Mouse (Mus musculus) olfactory bulb, adult 2 months (tissue): ENCODE measurements at regions not wholly inside any gene's neighbourhood (a gene's known extent, or its start where the extent isn't known, plus 50 kb on each side); places are given as distances from the start of the nearest gene placed in this dataset.

Experiments used
- H3K27ac ChIP-seq: fragments of 200-500 bp; 2 replicates; pipeline ENCODE4 v1.5.1; 2012; ENCODE audit warnings: low read depth, low read length; ENCODE audit not compliant: insufficient read depth
- H3K4me1 ChIP-seq: fragments of 200-500 bp; 2 replicates; pipeline ENCODE4 v1.6.1; 2012; ENCODE audit warnings: low read length; ENCODE audit not compliant: control insufficient read depth, insufficient read depth
- H3K4me3 ChIP-seq: fragments of 200-500 bp; 2 replicates; pipeline ENCODE4 v1.5.1; 2012; ENCODE audit warnings: mild to moderate bottlenecking, low read depth, low read length, moderate library complexity; ENCODE audit not compliant: insufficient read depth
- CTCF ChIP-seq: fragments of 200-500 bp; IDR thresholded peaks from 2 replicates; pipeline ENCODE4 v1.5.1; 2012; ENCODE audit warnings: low read depth, mild to moderate bottlenecking, low read length, moderate library complexity; ENCODE audit not compliant: insufficient read depth
- POLR2A ChIP-seq: fragments of 200-500 bp; IDR thresholded peaks from 2 replicates; pipeline ENCODE4 v1.6.1; 2012; ENCODE audit warnings: mild to moderate bottlenecking, low read depth, low read length, moderate library complexity; ENCODE audit not compliant: insufficient read depth
- WGBS: fragments of 180-500 bp; shearing (Covaris S2); methylation state at CpG from one replicate; pipeline ENCODE4 v1.1.7; 2018; 5-methylcytosine and 5-hydroxymethylcytosine counted together

GRCm38 (mm10) chr12:37632368-37632767 is 185.2 kb upstream of the Dgkb start:
- H3K4me1 ChIP-seq: no peaks in the 10 kb centered on the region
- no peak for TF ChIP-seq CTCF
- TF ChIP-seq POLR2A: no peak
- no peak overlapping the region for H3K27ac ChIP-seq
- no peak overlapping the region for H3K4me3 ChIP-seq

DNA sequence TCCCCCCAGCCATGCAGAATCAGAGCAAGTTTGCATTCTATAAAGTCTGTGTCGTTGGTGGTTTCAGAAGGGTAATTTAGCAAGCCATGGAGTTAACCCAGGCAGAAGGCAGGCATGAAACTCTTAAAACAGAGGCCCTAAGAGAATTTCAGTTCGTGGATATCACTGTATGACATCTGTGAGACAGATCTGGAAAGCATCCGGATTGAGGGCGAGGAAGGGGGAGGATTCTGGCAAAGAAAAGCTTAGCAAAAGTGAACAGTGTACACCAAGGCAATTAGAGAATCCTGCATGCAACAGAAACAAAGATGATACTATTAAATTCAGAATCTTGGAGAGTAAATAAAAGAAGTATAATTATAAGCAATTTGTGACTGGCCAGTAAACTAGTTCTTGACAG is 184.2 kb upstream of the Dgkb start:
- Histone ChIP-seq H3K27ac (no peak overlapping the region), H3K4me3 (no peak overlapping the region), H3K4me1 (no peaks in the 10 kb centered on the region)
- no peak for TF ChIP-seq POLR2A
- no peak for TF ChIP-seq CTCF
- 53% methylated on average over 4 of the region's 4 CpGs for WGBS

DNA sequence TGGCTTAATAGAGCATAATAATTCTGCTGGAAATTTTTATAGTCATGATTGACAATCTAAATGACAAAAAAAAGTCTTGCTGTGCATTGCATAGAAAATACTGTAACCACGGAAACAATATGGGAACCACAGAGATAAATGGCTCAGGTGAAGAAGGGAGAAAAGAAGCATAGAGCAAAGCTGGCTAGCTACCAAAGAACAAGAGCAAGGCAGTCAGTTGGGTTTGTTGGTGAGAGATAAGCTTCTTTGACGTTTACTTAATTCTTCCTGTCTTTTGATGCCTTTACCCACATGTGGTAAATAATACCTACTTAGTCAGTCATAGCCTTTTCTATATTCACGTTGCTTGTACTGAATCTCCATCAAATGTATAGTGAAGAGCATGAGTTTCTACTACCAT is 171.3 kb upstream of the Dgkb start:
- TF ChIP-seq POLR2A (no peak), CTCF (no peak)
- no peak overlapping the region for H3K27ac ChIP-seq
- H3K4me1 ChIP-seq: no peaks in the 10 kb centered on the region
- WGBS: 73% methylated on average over 3 of the region's 3 CpGs
- no peak overlapping the region for H3K4me3 ChIP-seq

- no peak for TF ChIP-seq POLR2A
- no peak for TF ChIP-seq CTCF
- Histone ChIP-seq H3K4me1 (no peaks in the 10 kb centered on the region), H3K4me3 (no peak overlapping the region), H3K27ac (0 out of 2 replicates have a peak overlapping the region, but pooled peaks have one; percentile 26)
- 35% methylated on average over 4 of the region's 4 CpGs for WGBS
Observed at GRCm38 (mm10) chr12:37653287-37653686, 164.2 kb upstream of the Dgkb start.

DNA sequence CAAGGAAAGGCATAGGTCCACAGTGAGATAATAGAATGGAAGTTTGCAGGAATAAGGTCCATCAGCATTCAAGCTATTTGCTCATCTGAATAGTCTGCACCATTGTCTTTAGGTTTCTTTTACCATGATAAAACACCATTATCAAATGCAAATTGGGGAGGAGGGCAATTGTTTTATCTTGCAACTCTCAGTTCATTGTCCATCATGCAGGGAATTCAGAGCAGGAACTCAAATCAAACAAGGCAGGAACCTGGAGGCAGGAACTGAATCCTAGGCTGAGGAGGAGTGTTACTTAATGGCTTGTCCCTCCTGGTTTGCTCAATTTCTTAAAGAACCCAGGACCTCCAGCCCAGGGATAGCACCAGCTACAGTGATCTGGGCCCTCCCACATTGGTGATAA is 163.3 kb upstream of the Dgkb start:
- no peak overlapping the region for H3K27ac ChIP-seq
- no peaks in the 10 kb centered on the region for H3K4me1 ChIP-seq
- no peak overlapping the region for H3K4me3 ChIP-seq
- TF ChIP-seq POLR2A (no peak), CTCF (no peak)

DNA sequence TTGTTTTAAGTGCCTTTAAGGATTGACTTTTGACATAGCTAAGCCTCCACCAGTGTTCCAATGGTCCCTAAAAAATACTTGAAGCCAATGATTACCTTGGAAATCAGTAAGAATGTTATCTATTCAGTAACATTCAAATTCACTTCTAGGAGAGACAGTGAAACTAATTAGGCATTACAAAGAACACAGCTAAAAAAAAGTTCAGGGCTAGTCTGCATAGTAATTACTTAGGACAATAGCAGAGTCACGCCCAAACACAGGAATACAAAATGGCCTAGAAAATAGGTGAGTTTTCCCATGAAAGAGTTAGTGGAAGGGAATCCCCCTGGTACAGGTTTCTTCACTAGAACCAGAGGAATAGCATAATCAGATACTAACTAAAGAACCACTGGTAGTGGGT is 157.5 kb upstream of the Dgkb start:
- H3K4me1 ChIP-seq: no peaks in the 10 kb centered on the region
- TF ChIP-seq POLR2A (no peak), CTCF (no peak)
- H3K4me3 ChIP-seq: no peak overlapping the region
- no peak overlapping the region for H3K27ac ChIP-seq
- 76% methylated on average over 1 of the region's 1 CpGs for WGBS

GRCm38 (mm10) chr12:37682455-37683110 is 134.9 kb upstream of the Dgkb start:
- no peaks in the 10 kb centered on the region for H3K4me1 ChIP-seq
- no peak overlapping the region for H3K4me3 ChIP-seq
- TF ChIP-seq POLR2A: no peak
- no peak overlapping the region for H3K27ac ChIP-seq

DNA sequence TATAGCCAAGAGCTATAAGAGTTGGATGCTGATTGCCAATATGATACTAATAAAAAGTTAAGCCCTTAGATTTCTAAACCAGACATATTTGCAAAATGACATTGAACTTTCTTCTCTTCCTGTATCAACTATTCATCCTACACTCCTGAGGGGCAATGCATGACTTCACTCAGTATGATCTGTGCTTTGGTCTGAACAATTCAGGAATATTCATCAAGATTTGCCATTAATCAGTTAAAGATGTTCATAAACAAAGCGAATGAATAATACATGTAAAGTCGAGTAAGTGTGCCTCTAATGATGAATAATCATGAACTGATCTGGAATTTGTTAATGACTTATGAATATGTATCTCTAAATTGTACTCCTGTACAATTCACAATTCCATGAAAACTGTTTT is 124.9 kb upstream of the Dgkb start:
- no peak for TF ChIP-seq POLR2A
- no peak for TF ChIP-seq CTCF
- no peaks in the 10 kb centered on the region for H3K4me1 ChIP-seq
- 62% methylated on average over 2 of the region's 2 CpGs for WGBS
- H3K27ac ChIP-seq: no peak overlapping the region
- H3K4me3 ChIP-seq: no peak overlapping the region
